Mouse (Mus musculus): ENCODE results near the gene BC030867. TPM values are rescaled to one million over a fixed set of nuclear protein-coding genes. Genes with fewer than 3 reads are reported as not detected.
A peak's percentile ranks its signal among the peaks of the same experiment; 100 is the strongest.

BC030867 gene
- total and polyA plus RNA-seq, 2 experiments from 2014 or later, result 2.2 to 3.9 TPM

DNA sequence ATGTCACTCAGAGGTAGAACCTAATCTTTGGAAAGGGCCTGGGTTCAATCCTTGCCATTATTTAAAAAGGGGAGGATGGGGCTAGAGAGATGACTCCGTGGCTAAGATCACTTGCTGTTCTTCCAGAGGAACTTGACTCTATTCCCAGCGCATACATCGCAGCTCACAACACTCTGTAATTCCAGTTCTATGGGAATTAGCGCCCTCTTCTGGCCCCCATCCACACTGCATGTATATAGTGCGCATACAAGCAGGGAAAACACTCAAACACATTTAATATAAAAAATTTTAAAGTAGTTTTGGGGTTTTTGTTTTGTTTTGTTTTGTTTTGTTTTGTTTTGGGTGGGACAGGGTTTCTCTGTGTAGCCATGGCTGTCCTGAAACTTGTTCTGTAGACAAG lies 6.8 kb upstream of the BC030867 start:
- TF ChIP-seq CTCF (IDR thresholded peaks at IDR 0.05; ENCODE audit: low read depth) (no peak), EP300 (IDR thresholded peaks at IDR 0.05; ENCODE audit: low read depth) (no peak)
- Histone ChIP-seq H3K27me3 (ENCODE audit: control insufficient read depth, insufficient read depth, low read length) (no peaks in the 10 kb centered on the region), H3K4me2 (ENCODE audit: low read depth, low read length) (no peak overlapping the region), H3K36me3 (replicated peaks; ENCODE audit: control insufficient read depth, insufficient read depth, low read length) (no peaks in the 10 kb centered on the region), H3K9ac (replicated peaks; ENCODE audit: low read depth, low read length) (no peak overlapping the region), H3K9me3 (replicated peaks; ENCODE audit: control insufficient read depth, low read length) (no peaks in the 10 kb centered on the region; the same call in 1 of the 2 replicates), H3K4me3 (ENCODE audit: low read depth, low read length) (no peak overlapping the region), H3K27ac (ENCODE audit: low read depth) (no peak overlapping the region), H3K4me1 (ENCODE audit: control insufficient read depth, insufficient read depth) (peaks cover 13% of the 10 kb centered on the region)
- ATAC-seq (ENCODE audit: insufficient read depth, low read depth), result no peak
- 52% methylated on average over 5 of the region's 5 CpGs for WGBS
- no peak for DNase-seq (ENCODE audit: low spot score)

- ATAC-seq (ENCODE audit: insufficient read depth, low read depth) (peak; percentile 78), DNase-seq (ENCODE audit: low spot score) (peak; percentile 69)
- TF ChIP-seq CTCF (IDR thresholded peaks at IDR 0.05; ENCODE audit: low read depth), result no peak; the same call in 1 of the 2 replicates
- TF ChIP-seq EP300 (IDR thresholded peaks at IDR 0.05; ENCODE audit: low read depth), result 0 out of 2 replicates have a peak, but pooled peaks have one; percentile 61
- H3K9ac ChIP-seq (replicated peaks; ENCODE audit: low read depth, low read length), result peak overlapping the region; percentile 24; the same call in 1 of the 2 replicates
- no peaks in the 10 kb centered on the region for H3K36me3 ChIP-seq (replicated peaks; ENCODE audit: control insufficient read depth, insufficient read depth, low read length)
- H3K4me1 ChIP-seq (ENCODE audit: control insufficient read depth, insufficient read depth), result peaks cover 13% of the 10 kb centered on the region
- peak overlapping the region; percentile 40 for H3K4me3 ChIP-seq (ENCODE audit: low read depth, low read length)
- H3K9me3 ChIP-seq (replicated peaks; ENCODE audit: control insufficient read depth, low read length), result no peaks in the 10 kb centered on the region; the same call in 1 of the 2 replicates
- peak overlapping the region; percentile 66 for H3K4me2 ChIP-seq (ENCODE audit: low read depth, low read length)
- peak overlapping the region; percentile 20; the same call in 1 of the 2 replicates for H3K27ac ChIP-seq (ENCODE audit: low read depth)
- WGBS, result under 1% methylated on average over 32 of the region's 32 CpGs
- no peaks in the 10 kb centered on the region for H3K27me3 ChIP-seq (ENCODE audit: control insufficient read depth, insufficient read depth, low read length)
Measured at GRCm38 (mm10) chr11:102244926-102245449, 3.7 kb upstream of the BC030867 start.

- H3K4me3 ChIP-seq (ENCODE audit: low read depth, low read length), result peak overlapping the region; percentile 40
- H3K4me1 ChIP-seq (ENCODE audit: control insufficient read depth, insufficient read depth), result peaks cover 13% of the 10 kb centered on the region
- no peaks in the 10 kb centered on the region; the same call in 1 of the 2 replicates for H3K9me3 ChIP-seq (replicated peaks; ENCODE audit: control insufficient read depth, low read length)
- 67% methylated on average over 14 of the region's 14 CpGs for WGBS
- no peaks in the 10 kb centered on the region for H3K36me3 ChIP-seq (replicated peaks; ENCODE audit: control insufficient read depth, insufficient read depth, low read length)
- no peak overlapping the region for H3K9ac ChIP-seq (replicated peaks; ENCODE audit: low read depth, low read length)
- peak overlapping the region; percentile 66 for H3K4me2 ChIP-seq (ENCODE audit: low read depth, low read length)
- H3K27me3 ChIP-seq (ENCODE audit: control insufficient read depth, insufficient read depth, low read length), result no peaks in the 10 kb centered on the region
- ATAC-seq (ENCODE audit: insufficient read depth, low read depth) (no peak), DNase-seq (ENCODE audit: low spot score) (no peak)
- TF ChIP-seq CTCF (IDR thresholded peaks at IDR 0.05; ENCODE audit: low read depth), result no peak
- TF ChIP-seq EP300 (IDR thresholded peaks at IDR 0.05; ENCODE audit: low read depth), result no peak; the same call in 1 of the 2 replicates
- H3K27ac ChIP-seq (ENCODE audit: low read depth), result peak overlapping the region; percentile 20; the same call in 1 of the 2 replicates
Measured at GRCm38 (mm10) chr11:102245581-102246272, 3.0 kb upstream of the BC030867 start.

DNA sequence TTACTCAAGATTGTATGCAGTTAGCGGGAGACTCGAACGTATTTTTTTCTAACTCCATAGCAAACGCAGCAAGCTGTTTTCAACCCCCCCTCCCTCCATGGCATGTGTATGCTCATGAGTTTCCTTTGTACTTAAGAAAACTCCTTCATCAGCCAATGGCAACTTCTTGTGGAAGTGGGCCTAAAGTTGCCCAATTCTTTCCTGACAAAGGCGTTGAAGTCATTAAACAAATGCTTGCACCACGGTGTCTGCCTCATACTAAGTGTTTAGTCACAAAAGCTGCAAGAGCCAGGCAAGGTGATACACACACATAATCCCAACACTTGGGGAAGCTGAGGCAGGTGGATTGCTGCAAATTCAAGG lies 2.4 kb upstream of the BC030867 start:
- WGBS, result 82% methylated on average over 6 of the region's 6 CpGs
- no peak overlapping the region for H3K9ac ChIP-seq (replicated peaks; ENCODE audit: low read depth, low read length)
- ATAC-seq (ENCODE audit: insufficient read depth, low read depth) (no peak), DNase-seq (ENCODE audit: low spot score) (no peak)
- H3K4me1 ChIP-seq (ENCODE audit: control insufficient read depth, insufficient read depth), result peaks cover 13% of the 10 kb centered on the region
- no peak overlapping the region for H3K27ac ChIP-seq (ENCODE audit: low read depth)
- no peak overlapping the region for H3K4me3 ChIP-seq (ENCODE audit: low read depth, low read length)
- H3K9me3 ChIP-seq (replicated peaks; ENCODE audit: control insufficient read depth, low read length), result no peaks in the 10 kb centered on the region; the same call in 1 of the 2 replicates
- no peak for TF ChIP-seq CTCF (IDR thresholded peaks at IDR 0.05; ENCODE audit: low read depth)
- TF ChIP-seq EP300 (IDR thresholded peaks at IDR 0.05; ENCODE audit: low read depth), result no peak
- H3K36me3 ChIP-seq (replicated peaks; ENCODE audit: control insufficient read depth, insufficient read depth, low read length), result no peaks in the 10 kb centered on the region
- no peak overlapping the region for H3K4me2 ChIP-seq (ENCODE audit: low read depth, low read length)
- H3K27me3 ChIP-seq (ENCODE audit: control insufficient read depth, insufficient read depth, low read length), result no peaks in the 10 kb centered on the region

GRCm38 (mm10) chr11:102246871-102247270 lies 1.8 kb upstream of the BC030867 start:
- ATAC-seq (ENCODE audit: insufficient read depth, low read depth), result no peak
- H3K4me2 ChIP-seq (ENCODE audit: low read depth, low read length), result no peak overlapping the region
- H3K36me3 ChIP-seq (replicated peaks; ENCODE audit: control insufficient read depth, insufficient read depth, low read length), result no peaks in the 10 kb centered on the region
- H3K27me3 ChIP-seq (ENCODE audit: control insufficient read depth, insufficient read depth, low read length), result no peaks in the 10 kb centered on the region
- TF ChIP-seq CTCF (IDR thresholded peaks at IDR 0.05; ENCODE audit: low read depth) (0 out of 2 replicates have a peak, but pooled peaks have one; percentile 9), EP300 (IDR thresholded peaks at IDR 0.05; ENCODE audit: low read depth) (no peak)
- no peak overlapping the region for H3K27ac ChIP-seq (ENCODE audit: low read depth)
- WGBS, result 85% methylated on average over 4 of the region's 4 CpGs
- H3K9ac ChIP-seq (replicated peaks; ENCODE audit: low read depth, low read length), result no peak overlapping the region
- no peaks in the 10 kb centered on the region; the same call in 1 of the 2 replicates for H3K9me3 ChIP-seq (replicated peaks; ENCODE audit: control insufficient read depth, low read length)
- no peak for DNase-seq (ENCODE audit: low spot score)
- H3K4me1 ChIP-seq (ENCODE audit: control insufficient read depth, insufficient read depth), result peaks cover 13% of the 10 kb centered on the region
- no peak overlapping the region for H3K4me3 ChIP-seq (ENCODE audit: low read depth, low read length)
